Mouse (Mus musculus) Patski (cell line): ENCODE measurements around the gene Daxx. TPM values are rescaled to one million over a fixed set of nuclear protein-coding genes. Genes with fewer than 3 reads are reported as not detected.

Experiments used
- ATAC-seq: fragments of 100-300 bp; one replicate; pipeline ENCODE4 v1.8.0; 2021
- CTCF ChIA-PET: fragments of 350-600 bp; sonication (Branson Sonifier 250); formaldehyde crosslinking; loops from one replicate; lab custom pipeline; 2022; ENCODE audit warnings: inconsistent platforms; lab: Charles Lee
- POLR2A ChIA-PET: fragments of 350-600 bp; sonication (Branson Sonifier 250); formaldehyde crosslinking; loops from one replicate; lab custom pipeline; 2022; ENCODE audit warnings: antibody characterized with exemption, inconsistent platforms; lab: Charles Lee
- DNase-seq: peaks from one replicate; pipeline ENCODE4 v3.0.0-alpha.2; 2011; ENCODE audit warnings: low read depth, low spot score
- H3K27me3 ChIP-seq: fragments of 371-371 bp; one replicate; pipeline ENCODE4 v1.5.1; 2021
- CTCF ChIP-seq: fragments of 100-300 bp; IDR thresholded peaks from one replicate; pipeline ENCODE4 v1.5.1; 2021
- in situ Hi-C: fragments of 300-500 bp; cut with MboI; formaldehyde crosslinking; loops from 3 replicates; pipeline ENCODE4 v1.11.1; 2018; ENCODE audit warnings: low pct_unique_long_range_greater_than_20kb, mixed read lengths
- polyA plus RNA-seq: library from polyadenylated mRNA; unstranded; gene quantifications from one replicate; pipeline ENCODE4 v1.2.3, GENCODE M21; 2021

The Daxx gene
- polyA plus RNA-seq, 1 experiment from 2014 or later, result 37.4 TPM

- POLR2A ChIA-PET, result no interaction called here
- ATAC-seq, result peak; percentile 42
- DNase-seq, result no peak
- in situ Hi-C loops, result no loop called here
- H3K27me3 ChIP-seq, result no peaks in the 10 kb centered on the region
- CTCF ChIA-PET, result interaction anchor here (0.9 to 3.5 kb wide), 2 partner anchors 12 to 24 kb away, joined by 3 to 13 read pairs; no protein-coding TSS in a partner anchor
- no peak for TF ChIP-seq CTCF
Observed at GRCm38 (mm10) chr17:33920282-33921097, 11.3 kb downstream of the Daxx start.

GRCm38 (mm10) chr17:33921361-33921760 is 12.1 kb downstream of the Daxx start:
- CTCF ChIA-PET, result interaction anchor here (0.9 to 3.5 kb wide), 2 partner anchors 13 to 25 kb away, joined by 3 to 13 read pairs; no protein-coding TSS in a partner anchor
- in situ Hi-C loops, result no loop called here
- H3K27me3 ChIP-seq, result no peaks in the 10 kb centered on the region
- no peak for ATAC-seq
- POLR2A ChIA-PET, result interaction anchor here (0.6 to 1.0 kb wide), 2 partner anchors 10 to 219 kb away, joined by 3 to 8 read pairs; no protein-coding TSS in a partner anchor
- no peak for DNase-seq
- TF ChIP-seq CTCF, result no peak

DNA sequence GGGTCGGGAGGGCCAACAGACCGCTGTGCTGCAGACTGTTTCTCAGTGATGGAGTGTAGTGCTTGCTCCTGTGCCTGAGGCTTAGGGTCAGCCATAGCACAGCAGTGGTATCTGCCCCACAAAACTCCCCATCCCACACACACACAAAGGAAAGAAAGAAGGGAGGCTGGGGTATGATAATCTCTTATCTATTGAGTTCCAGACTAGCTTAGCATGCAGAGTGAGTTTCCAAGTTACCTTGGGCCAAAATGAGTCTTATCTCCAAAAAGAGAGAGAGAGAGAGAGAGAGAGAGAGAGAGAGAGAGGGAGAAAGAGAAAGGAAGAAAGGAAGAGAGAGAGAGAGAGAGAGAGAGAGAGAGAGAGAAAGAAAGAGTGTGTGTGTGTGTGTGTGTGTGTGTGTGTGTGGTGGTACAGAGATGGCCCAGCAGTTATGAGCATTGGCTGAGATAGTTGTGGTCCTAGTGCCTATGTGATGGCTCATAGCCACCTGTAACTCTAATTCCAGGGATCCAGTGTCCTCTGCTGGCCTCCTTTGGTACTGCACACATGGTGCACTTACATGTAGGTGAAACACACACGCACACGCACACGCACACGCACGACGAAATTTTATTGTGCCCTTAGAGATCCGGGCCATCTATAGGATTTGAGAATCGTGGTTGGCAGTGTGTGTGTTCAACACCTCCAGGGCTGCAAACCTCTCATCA is 15.5 kb downstream of the Daxx start:
- no peaks in the 10 kb centered on the region for H3K27me3 ChIP-seq
- in situ Hi-C loops, result no loop called here
- CTCF ChIA-PET, result no interaction called here
- no peak for TF ChIP-seq CTCF
- DNase-seq (no peak), ATAC-seq (no peak)
- POLR2A ChIA-PET, result interaction anchor here (0.7 kb wide), 1 partner anchor 334 kb away, joined by 6 read pairs; no protein-coding TSS in a partner anchor

DNA sequence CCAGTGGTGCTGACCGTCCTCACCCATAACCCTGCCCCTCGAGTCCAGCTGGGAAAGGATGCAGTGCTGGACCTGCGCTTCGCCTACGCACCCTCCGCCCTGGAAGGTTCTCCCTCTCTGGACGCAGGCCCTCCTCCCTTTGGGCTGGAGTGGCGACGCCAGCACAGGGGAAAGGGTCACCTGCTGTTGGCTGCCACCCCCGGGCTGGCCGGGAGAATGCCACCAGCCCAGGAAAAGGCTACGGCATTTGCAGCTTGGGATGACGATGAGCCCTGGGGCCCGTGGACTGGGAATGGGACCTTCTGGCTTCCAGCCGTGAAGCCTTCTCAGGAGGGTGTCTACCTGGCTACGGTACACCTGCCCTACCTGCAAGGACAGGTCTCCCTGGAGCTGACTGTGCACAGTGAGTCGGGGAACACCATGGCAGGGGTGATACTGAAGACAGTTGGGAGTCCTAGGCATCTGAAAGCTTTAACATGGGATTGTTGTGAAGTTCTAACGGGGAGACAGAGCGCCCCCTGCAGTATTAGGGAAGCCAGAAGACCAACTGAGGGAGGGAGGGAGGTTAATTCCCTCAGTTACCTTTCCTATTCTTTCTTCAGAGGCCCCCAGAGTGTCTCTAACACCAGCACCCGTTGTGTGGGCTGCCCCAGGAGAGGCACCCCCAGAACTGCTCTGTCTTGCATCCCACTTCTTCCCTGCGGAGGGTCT is 16.3 kb downstream of the Daxx start:
- H3K27me3 ChIP-seq, result no peaks in the 10 kb centered on the region
- in situ Hi-C loops, result no loop called here
- CTCF ChIA-PET, result interaction anchor here (1.2 to 1.4 kb wide), 2 partner anchors 28 to 31 kb away, joined by 3 to 4 read pairs; no protein-coding TSS in a partner anchor
- ATAC-seq, result no peak
- TF ChIP-seq CTCF, result no peak
- DNase-seq, result no peak
- POLR2A ChIA-PET, result interaction anchor here (0.7 to 1.2 kb wide), 2 partner anchors 17 to 333 kb away, joined by 3 to 6 read pairs; no protein-coding TSS in a partner anchor

GRCm38 (mm10) chr17:33926207-33926932 is 17.2 kb downstream of the Daxx start:
- no peak for ATAC-seq

GRCm38 (mm10) chr17:33928251-33928947 is 19.2 kb downstream of the Daxx start:
- no peak for ATAC-seq
- no peak for TF ChIP-seq CTCF
- POLR2A ChIA-PET, result no interaction called here
- CTCF ChIA-PET, result interaction anchor here (0.9 kb wide), 1 partner anchor 30 kb away, joined by 3 read pairs; no protein-coding TSS in a partner anchor
- no peaks in the 10 kb centered on the region for H3K27me3 ChIP-seq
- no peak for DNase-seq
- in situ Hi-C loops, result no loop called here

More at GRCm38 (mm10) chr17:33926207-33926932, 17.2 kb downstream of the Daxx start:
- no peak for TF ChIP-seq CTCF
- ChIA-PET POLR2A (interaction anchor here (1.2 kb wide), 1 partner anchor 18 kb away, joined by 3 read pairs; no protein-coding TSS in a partner anchor), CTCF (interaction anchor here (1.0 to 1.4 kb wide), 4 partner anchors 11 to 32 kb away, joined by 3 to 5 read pairs (median 4); partner anchors contain the start of genes Tapbp and Zbtb22)
- no peak for DNase-seq
- in situ Hi-C loops, result no loop called here
- no peaks in the 10 kb centered on the region for H3K27me3 ChIP-seq

GRCm38 (mm10) chr17:33929371-33930279 is 20.4 kb downstream of the Daxx start, which contains the start of gene Rgl2:
Rgl2 (plus strand) TSS chr17:33929543.
- in situ Hi-C loops, result no loop called here
- POLR2A ChIA-PET, result interaction anchor here (0.6 to 1.6 kb wide), 4 partner anchors 15 to 25 kb away, joined by 3 to 5 read pairs (median 3); no protein-coding TSS in a partner anchor
- no peak for TF ChIP-seq CTCF
- no peak for DNase-seq
- H3K27me3 ChIP-seq, result no peaks in the 10 kb centered on the region
- CTCF ChIA-PET, result no interaction called here
- peak; percentile 36 for ATAC-seq
